Mouse (Mus musculus): ENCODE results near the gene Mpp4. TPM values are rescaled to one million over a fixed set of nuclear protein-coding genes. Genes with fewer than 3 reads are reported as not detected.

Mpp4 gene
- polyA plus RNA-seq (2014; fragmentation: Illumina TruSeq; extraction: RNeasy Lipid Tissue Mini Kit (QIAGEN cat#74804); ENCODE audit: low read depth, low replicate concordance): 0.23 TPM

DNA sequence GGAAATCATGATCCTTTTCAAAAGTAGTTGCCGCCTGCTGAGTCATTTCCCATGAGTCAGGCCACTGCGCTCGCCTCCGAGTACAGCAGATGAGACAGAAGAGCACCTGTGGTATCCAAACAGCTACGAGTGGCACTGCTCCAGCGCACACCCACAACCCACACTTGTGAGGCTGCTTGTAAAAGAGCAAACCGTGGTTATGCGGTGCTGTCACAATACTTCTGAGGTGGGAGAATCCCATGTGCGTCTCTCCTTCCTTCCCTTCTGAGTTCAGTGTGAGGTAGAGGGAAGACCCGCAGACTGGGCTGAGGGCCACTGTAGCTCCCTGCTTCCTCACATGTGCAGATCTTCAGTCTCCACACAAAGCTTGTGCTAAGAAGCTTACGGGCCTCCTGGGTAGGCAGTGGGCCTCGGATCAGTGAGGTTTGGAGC, at the start of gene Mpp4:
Gene Mpp4, minus strand, starts transcription at position 360 of the 432 bp plus-strand sequence.

DNA sequence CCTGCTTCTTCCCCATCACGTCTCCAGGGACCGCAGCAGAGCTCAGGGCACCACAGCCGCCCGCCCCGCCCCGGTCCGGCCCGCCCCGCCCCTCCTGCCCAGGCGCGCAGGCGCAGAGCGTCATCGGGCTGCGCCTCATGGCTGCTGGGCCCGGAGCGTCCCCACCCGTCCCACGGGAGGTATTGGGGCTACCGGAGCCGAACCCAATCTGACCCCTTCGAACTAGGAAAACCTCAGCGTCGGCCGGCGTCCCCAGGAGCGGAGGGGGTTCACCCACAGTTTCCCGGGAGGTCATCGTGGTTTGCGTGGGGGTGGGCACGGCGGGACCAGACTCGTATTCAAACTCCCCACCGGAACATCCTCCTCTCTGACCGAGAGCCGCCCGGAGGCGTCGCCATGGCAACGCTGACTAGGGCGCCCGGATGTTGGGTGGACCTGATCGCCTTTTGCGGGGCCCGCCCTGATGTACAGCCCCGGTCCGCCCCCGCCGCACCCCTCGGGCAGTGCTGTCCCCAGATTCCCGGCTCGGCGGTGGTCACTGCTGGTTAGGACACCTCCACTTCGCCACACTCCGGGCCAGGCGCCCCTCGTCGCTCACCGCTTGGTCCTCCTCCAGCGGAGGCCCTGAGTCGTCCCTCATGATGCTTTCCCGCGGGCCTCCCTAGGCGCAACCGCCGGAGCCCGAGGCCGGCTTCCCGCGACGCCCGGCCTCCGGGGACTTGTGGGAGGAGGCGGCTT, 43.3 kb downstream of the Mpp4 start, which contains the start of gene Tmem237:
Gene Tmem237, minus strand, starts transcription at position 689 of the 738 bp plus-strand sequence.

GRCm38 (mm10) chr1:59094705-59095104, 68.5 kb downstream of the Mpp4 start, which contains the start of gene C2cd6:
C2cd6 (minus strand) TSS chr1:59094900.

Other genes with a start within 250 kb of the Mpp4 start
- gene Trak2, start 190.0 kb downstream of the Mpp4 start, polyA plus RNA-seq (2014; fragmentation: Illumina TruSeq; extraction: RNeasy Lipid Tissue Mini Kit (QIAGEN cat#74804); ENCODE audit: low read depth, low replicate concordance): 56.0 TPM
- gene Stradb, start 189.9 kb downstream of the Mpp4 start, polyA plus RNA-seq (2014; fragmentation: Illumina TruSeq; extraction: RNeasy Lipid Tissue Mini Kit (QIAGEN cat#74804); ENCODE audit: low read depth, low replicate concordance): 49.3 TPM
- gene C2cd6, start 68.5 kb downstream of the Mpp4 start, polyA plus RNA-seq (2014; fragmentation: Illumina TruSeq; extraction: RNeasy Lipid Tissue Mini Kit (QIAGEN cat#74804); ENCODE audit: low read depth, low replicate concordance): not detected
- 23.8 TPM for gene Tmem237, start 43.0 kb downstream of the Mpp4 start, polyA plus RNA-seq (2014; fragmentation: Illumina TruSeq; extraction: RNeasy Lipid Tissue Mini Kit (QIAGEN cat#74804); ENCODE audit: low read depth, low replicate concordance)
- gene Als2, start 73.8 kb upstream of the Mpp4 start, polyA plus RNA-seq (2014; fragmentation: Illumina TruSeq; extraction: RNeasy Lipid Tissue Mini Kit (QIAGEN cat#74804); ENCODE audit: low read depth, low replicate concordance): 6.2 TPM
- not detected for gene Cdk15, start 93.5 kb upstream of the Mpp4 start, polyA plus RNA-seq (2014; fragmentation: Illumina TruSeq; extraction: RNeasy Lipid Tissue Mini Kit (QIAGEN cat#74804); ENCODE audit: low read depth, low replicate concordance)